Mouse (Mus musculus): ENCODE measurements around the gene Chst11. TPM values are rescaled to one million over a fixed set of nuclear protein-coding genes. Genes with fewer than 3 reads are reported as not detected.

Gene Chst11
- polyA plus RNA-seq (2012; ENCODE audit: low replicate concordance), result 5.5 and 6.9 TPM in 2 replicates

DNA sequence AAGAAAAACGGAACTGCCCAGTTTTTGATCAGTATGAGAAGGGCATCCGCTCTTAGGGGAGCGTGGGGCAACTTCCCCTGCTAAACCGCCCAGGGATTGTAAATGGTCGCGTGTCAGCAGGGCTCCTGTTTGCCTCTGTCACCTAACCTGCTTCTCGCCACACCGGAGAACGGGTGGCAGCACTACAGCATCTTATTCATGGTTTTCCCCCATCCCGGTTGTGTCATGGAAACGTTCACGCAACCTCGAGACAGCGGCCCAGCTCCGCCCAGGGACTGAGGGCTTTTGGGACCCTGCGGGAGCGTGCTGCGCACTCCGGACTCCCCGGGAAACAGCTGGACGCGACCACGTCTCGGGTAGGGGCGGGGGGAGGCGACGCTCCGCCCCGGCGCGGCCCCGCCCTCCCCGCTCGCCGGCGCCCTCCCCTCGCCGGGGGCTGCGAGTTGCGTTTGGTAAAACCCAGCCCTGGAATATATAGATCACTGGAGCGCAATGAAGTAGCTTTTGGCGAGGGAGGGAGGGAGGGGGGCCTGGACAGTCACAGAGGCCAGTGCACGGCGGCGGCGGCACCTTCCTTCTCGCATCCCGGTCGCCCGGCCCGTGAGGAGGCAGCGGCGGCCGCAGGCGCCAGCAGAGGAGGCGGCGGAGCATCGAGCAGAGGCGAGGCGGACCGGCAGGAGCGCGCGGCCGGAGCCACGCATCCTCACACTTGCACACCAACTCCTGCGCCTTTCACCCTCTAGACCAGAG, at the start of gene Chst11:
Gene Chst11 (plus strand): TSS at position 549 of the 750 bp plus-strand sequence.

Other genes starting within 250 kb of the Chst11 start
- gene Nfyb, start 221.4 kb upstream of the Chst11 start, polyA plus RNA-seq (2012; ENCODE audit: low replicate concordance), result 16.0 and 28.7 TPM in 2 replicates
- gene Txnrd1, start 151.5 kb upstream of the Chst11 start, polyA plus RNA-seq (2012; ENCODE audit: low replicate concordance), result 33.3 and 46.8 TPM in 2 replicates
- gene Eid3, start 118.9 kb upstream of the Chst11 start, polyA plus RNA-seq (2012; ENCODE audit: low replicate concordance), result 0.45 and 0.82 TPM in 2 replicates